Mouse (Mus musculus) lung, embryonic 16.5 days (tissue): Measurements from ENCODE around the gene Gm6309. TPM values are rescaled to one million over a fixed set of nuclear protein-coding genes. Genes with fewer than 3 reads are reported as not detected.
"Not testable (repeated sequence)": the region's sequence is repeated elsewhere in the genome, so short reads cannot be mapped to it uniquely, and the experiment has no call there.

Experiments
- ATAC-seq: fragments of 200-750 bp; cut with Nextera tagmentation; 2 replicates; pipeline ENCODE4 v1.8.0; 2017; ENCODE audit warnings: low read depth, mild to moderate bottlenecking, moderate library complexity
- H3K27ac ChIP-seq: fragments of 300-500 bp; sonication (generic); 2 replicates; pipeline ENCODE4 v1.5.1; 2014; ENCODE audit warnings: mild to moderate bottlenecking, control low read depth, low read length
- H3K27me3 ChIP-seq: fragments of 300-500 bp; sonication (generic); 2 replicates; pipeline ENCODE4 v1.6.1; 2014; ENCODE audit warnings: low read depth, low read length, mixed read lengths; ENCODE audit not compliant: control insufficient read depth, insufficient read depth
- H3K36me3 ChIP-seq: fragments of 300-500 bp; sonication (generic); 2 replicates; pipeline ENCODE4 v1.6.1; 2014; ENCODE audit warnings: low read length; ENCODE audit not compliant: control insufficient read depth, insufficient read depth
- H3K4me1 ChIP-seq: fragments of 300-500 bp; sonication (generic); replicated peaks from 2 replicates; pipeline ENCODE4 v1.6.1; 2014; ENCODE audit warnings: low read length, mixed read lengths; ENCODE audit not compliant: control insufficient read depth, insufficient read depth
- H3K4me2 ChIP-seq: fragments of 300-500 bp; sonication (generic); 2 replicates; pipeline ENCODE4 v1.6.1; 2014; ENCODE audit warnings: low read depth, low read length, control low read depth
- H3K4me3 ChIP-seq: fragments of 300-500 bp; sonication (generic); 2 replicates; pipeline ENCODE4 v1.5.1; 2014; ENCODE audit warnings: mild to moderate bottlenecking, low read length, control low read depth
- H3K9ac ChIP-seq: fragments of 300-500 bp; sonication (generic); 2 replicates; pipeline ENCODE4 v1.6.1; 2014; ENCODE audit warnings: low read length, control low read depth
- H3K9me3 ChIP-seq: fragments of 300-500 bp; sonication (generic); 2 replicates; pipeline ENCODE4 v1.6.1; 2016; ENCODE audit warnings: low read length; ENCODE audit not compliant: control insufficient read depth
- WGBS: fragments of 180-500 bp; shearing (Covaris S2); extraction: QIAGEN DNeasy Blood & Tissue Kit; methylation state at CpG from one replicate; pipeline ENCODE4 v1.1.7; 2014; 5-methylcytosine and 5-hydroxymethylcytosine counted together
- polyA plus RNA-seq: library from polyadenylated mRNA; unstranded; fragments of >200 nt; fragmentation: Nextera tagmentation; extraction: Ambion mirVana; gene quantifications from 2 replicates; pipeline ENCODE4 v1.2.1, GENCODE M21; 2015

The Gm6309 gene
- not detected in 2 replicates for polyA plus RNA-seq

- not testable (repeated sequence) for H3K27ac ChIP-seq, H3K4me2 ChIP-seq, H3K4me1 ChIP-seq, H3K36me3 ChIP-seq, H3K27me3 ChIP-seq, H3K4me3 ChIP-seq, ATAC-seq, H3K9me3 ChIP-seq, H3K9ac ChIP-seq
- 69% methylated on average over 2 of the region's 2 CpGs for WGBS
Measured at GRCm38 (mm10) chr5:146170621-146171020, at the start of gene Gm6309. Gm6309 (minus strand) TSS chr5:146170721.

- Histone ChIP-seq H3K4me2 (no peak overlapping the region), H3K4me1 (no peaks in the 10 kb centered on the region), H3K4me3 (no peak overlapping the region), H3K27me3 (no peaks in the 10 kb centered on the region), H3K9ac (no peak overlapping the region), H3K36me3 (peaks cover 51% of the 10 kb centered on the region), H3K27ac (no peak overlapping the region), H3K9me3 (no peaks in the 10 kb centered on the region)
- ATAC-seq, result no peak
- 90% methylated on average over 5 of the region's 5 CpGs for WGBS
Measured at GRCm38 (mm10) chr5:146205537-146205936, 35.0 kb upstream of the Gm6309 start.

- peaks cover 41% of the 10 kb centered on the region for H3K36me3 ChIP-seq
- no peak overlapping the region for H3K4me3 ChIP-seq
- H3K9me3 ChIP-seq, result no peaks in the 10 kb centered on the region
- H3K4me1 ChIP-seq, result no peaks in the 10 kb centered on the region
- no peak overlapping the region for H3K9ac ChIP-seq
- H3K27ac ChIP-seq, result no peak overlapping the region
- no peaks in the 10 kb centered on the region for H3K27me3 ChIP-seq
- 77% methylated on average over 2 of the region's 2 CpGs for WGBS
- no peak overlapping the region for H3K4me2 ChIP-seq
- no peak for ATAC-seq
Measured at GRCm38 (mm10) chr5:146203921-146204320, 33.4 kb upstream of the Gm6309 start.

GRCm38 (mm10) chr5:146200580-146200979, 30.1 kb upstream of the Gm6309 start:
- no peak overlapping the region for H3K4me3 ChIP-seq
- H3K27ac ChIP-seq, result no peak overlapping the region
- H3K9ac ChIP-seq, result no peak overlapping the region
- H3K36me3 ChIP-seq, result peaks cover 26% of the 10 kb centered on the region
- no peak overlapping the region for H3K4me2 ChIP-seq
- no peaks in the 10 kb centered on the region for H3K27me3 ChIP-seq
- H3K9me3 ChIP-seq, result no peaks in the 10 kb centered on the region
- WGBS, result 99% methylated on average over 6 of the region's 6 CpGs
- no peak for ATAC-seq
- H3K4me1 ChIP-seq, result no peaks in the 10 kb centered on the region

GRCm38 (mm10) chr5:146199540-146199939, 29.0 kb upstream of the Gm6309 start:
- no peak overlapping the region for H3K9ac ChIP-seq
- H3K4me2 ChIP-seq, result no peak overlapping the region
- no peak overlapping the region for H3K4me3 ChIP-seq
- no peaks in the 10 kb centered on the region for H3K27me3 ChIP-seq
- WGBS, result 72% methylated on average over 2 of the region's 2 CpGs
- H3K27ac ChIP-seq, result no peak overlapping the region
- peaks cover 23% of the 10 kb centered on the region for H3K36me3 ChIP-seq
- H3K9me3 ChIP-seq, result no peaks in the 10 kb centered on the region
- ATAC-seq, result no peak
- H3K4me1 ChIP-seq, result no peaks in the 10 kb centered on the region

- no peak overlapping the region for H3K27ac ChIP-seq
- H3K4me2 ChIP-seq, result no peak overlapping the region
- no peak for ATAC-seq
Measured at GRCm38 (mm10) chr5:146199073-146199472, 28.6 kb upstream of the Gm6309 start.

GRCm38 (mm10) chr5:146193360-146193759, 22.8 kb upstream of the Gm6309 start:
- Histone ChIP-seq H3K27me3 (no peaks in the 10 kb centered on the region), H3K4me2 (no peak overlapping the region), H3K9me3 (no peaks in the 10 kb centered on the region), H3K4me1 (no peaks in the 10 kb centered on the region), H3K36me3 (no peaks in the 10 kb centered on the region), H3K9ac (no peak overlapping the region), H3K27ac (no peak overlapping the region), H3K4me3 (no peak overlapping the region)
- WGBS, result 74% methylated on average over 8 of the region's 8 CpGs
- no peak for ATAC-seq

More at GRCm38 (mm10) chr5:146199073-146199472, 28.6 kb upstream of the Gm6309 start:
- Histone ChIP-seq H3K4me3 (no peak overlapping the region), H3K36me3 (peaks cover 18% of the 10 kb centered on the region), H3K9me3 (no peaks in the 10 kb centered on the region), H3K4me1 (no peaks in the 10 kb centered on the region), H3K9ac (no peak overlapping the region), H3K27me3 (no peaks in the 10 kb centered on the region)

- H3K9me3 ChIP-seq, result no peaks in the 10 kb centered on the region
Measured at GRCm38 (mm10) chr5:146190501-146191269, 20.2 kb upstream of the Gm6309 start.

GRCm38 (mm10) chr5:146190093-146190492, 19.6 kb upstream of the Gm6309 start:
- Histone ChIP-seq H3K4me1 (no peaks in the 10 kb centered on the region), H3K9me3 (no peaks in the 10 kb centered on the region), H3K9ac (no peak overlapping the region), H3K36me3 (no peaks in the 10 kb centered on the region), H3K27ac (no peak overlapping the region), H3K27me3 (no peaks in the 10 kb centered on the region), H3K4me3 (no peak overlapping the region), H3K4me2 (no peak overlapping the region)
- ATAC-seq, result no peak
- whole genome bisulfite sequencing, result 62% methylated on average over 4 of the region's 4 CpGs

More at GRCm38 (mm10) chr5:146190501-146191269, 20.2 kb upstream of the Gm6309 start:
- Histone ChIP-seq H3K9ac (no peak overlapping the region), H3K27me3 (no peaks in the 10 kb centered on the region), H3K27ac (no peak overlapping the region), H3K36me3 (no peaks in the 10 kb centered on the region), H3K4me3 (no peak overlapping the region), H3K4me2 (no peak overlapping the region), H3K4me1 (no peaks in the 10 kb centered on the region)
- 52% methylated on average over 3 of the region's 3 CpGs for WGBS
- ATAC-seq, result no peak
